In genomic region chr2:68194444-68194843, GRCm38 (mm10) we compare ENCODE assay signal across 13 mouse cellular contexts.
"Had no signal": no experiment of that assay in that cellular context is flagged by ENCODE, and none has a peak within 500 bp of the region (broad histone marks: within the 10 kb centered on the region; RNA-seq: fewer than 3 reads in every experiment).

No protein-coding gene starts in this region.

- H3K4me3 ChIP-seq: midbrain, embryonic 10.5 days; midbrain, embryonic 12.5 days; neural tube, embryonic 12.5 days had no signal

- H3K9ac ChIP-seq: lung, embryonic 14.5 days; midbrain, embryonic 12.5 days; neural tube, embryonic 12.5 days had no signal

- H3K4me2 ChIP-seq: lung, embryonic 14.5 days; midbrain, embryonic 12.5 days; neural tube, embryonic 12.5 days had no signal

- H3K27ac ChIP-seq: midbrain, embryonic 10.5 days; midbrain, embryonic 12.5 days; neural tube, embryonic 12.5 days had no signal

- H3K4me1 ChIP-seq: midbrain, embryonic 12.5 days; neural tube, embryonic 12.5 days had no signal

- H3K36me3 ChIP-seq: midbrain, embryonic 10.5 days; midbrain, embryonic 12.5 days; neural tube, embryonic 12.5 days had no signal

- DNase-seq: lung, adult 18-20 months; lung, embryonic 14.5 days; lung, postnatal 10 days; lung, postnatal 4 days; midbrain, embryonic 14.5 days; right cerebral cortex, postnatal 14 days; thymus, adult 18-20 months; thymus, postnatal 14 days; thymus, postnatal 36 days had no signal

- H3K27me3 ChIP-seq: midbrain, embryonic 12.5 days; neural tube, embryonic 12.5 days had no signal

- H3K9me3 ChIP-seq: midbrain, embryonic 10.5 days; midbrain, embryonic 12.5 days; neural tube, embryonic 12.5 days had no signal

- ATAC-seq: midbrain, embryonic 16.5 days had no signal
